Mouse (Mus musculus) R1 (cell line): ENCODE measurements around the gene Gnb2.
A peak's percentile ranks its signal among the peaks of the same experiment; 100 is the strongest.

Experiments used
- DNase-seq: peaks from one replicate; pipeline ENCODE4 v3.0.0-alpha.2; 2018; ENCODE audit warnings: low read depth, low spot score

Gene Gnb2

GRCm38 (mm10) chr5:137539291-137539801, 6.0 kb upstream of the Gnb2 start:
- DNase-seq: no peak

- DNase-seq: no peak
Observed at GRCm38 (mm10) chr5:137537461-137537860, 4.2 kb upstream of the Gnb2 start.

GRCm38 (mm10) chr5:137535318-137535717, 2.0 kb upstream of the Gnb2 start:
- DNase-seq: no peak

- DNase-seq: no peak
Observed at GRCm38 (mm10) chr5:137534762-137535161, 1.5 kb upstream of the Gnb2 start.

- no peak for DNase-seq
Observed at GRCm38 (mm10) chr5:137532808-137533116, 548 bp downstream of the Gnb2 start.

GRCm38 (mm10) chr5:137532131-137532807, 1.0 kb downstream of the Gnb2 start:
- DNase-seq: no peak

GRCm38 (mm10) chr5:137531414-137532130, 1.7 kb downstream of the Gnb2 start:
- DNase-seq: no peak

- DNase-seq: peak; percentile 74
Observed at GRCm38 (mm10) chr5:137530588-137531413, 2.5 kb downstream of the Gnb2 start.

GRCm38 (mm10) chr5:137530075-137530474, 3.2 kb downstream of the Gnb2 start:
- no peak for DNase-seq

- no peak for DNase-seq
Observed at GRCm38 (mm10) chr5:137529221-137529995, 3.9 kb downstream of the Gnb2 start.

- DNase-seq: no peak
Observed at GRCm38 (mm10) chr5:137528247-137528968, 4.9 kb downstream of the Gnb2 start.

- DNase-seq: no peak
Observed at GRCm38 (mm10) chr5:137527413-137527812, 5.9 kb downstream of the Gnb2 start.

- no peak for DNase-seq
Observed at GRCm38 (mm10) chr5:137526192-137526936, 6.9 kb downstream of the Gnb2 start.

GRCm38 (mm10) chr5:137525511-137525910, 7.8 kb downstream of the Gnb2 start:
- no peak for DNase-seq

- no peak for DNase-seq
Observed at GRCm38 (mm10) chr5:137524671-137525070, 8.6 kb downstream of the Gnb2 start.

GRCm38 (mm10) chr5:137524251-137524515, 9.1 kb downstream of the Gnb2 start:
- no peak for DNase-seq

GRCm38 (mm10) chr5:137523396-137524250, 9.7 kb downstream of the Gnb2 start:
- DNase-seq: peak; percentile 53

- no peak for DNase-seq
Observed at GRCm38 (mm10) chr5:137522711-137523110, 10.6 kb downstream of the Gnb2 start.

GRCm38 (mm10) chr5:137521861-137522260, 11.4 kb downstream of the Gnb2 start:
- DNase-seq: peak; percentile 70
